Mouse (Mus musculus): Measurements from ENCODE around the gene Car10. TPM values are rescaled to one million over a fixed set of nuclear protein-coding genes. Genes with fewer than 3 reads are reported as not detected.

The Car10 gene
- total and polyA plus RNA-seq, 3 experiments = not detected

DNA sequence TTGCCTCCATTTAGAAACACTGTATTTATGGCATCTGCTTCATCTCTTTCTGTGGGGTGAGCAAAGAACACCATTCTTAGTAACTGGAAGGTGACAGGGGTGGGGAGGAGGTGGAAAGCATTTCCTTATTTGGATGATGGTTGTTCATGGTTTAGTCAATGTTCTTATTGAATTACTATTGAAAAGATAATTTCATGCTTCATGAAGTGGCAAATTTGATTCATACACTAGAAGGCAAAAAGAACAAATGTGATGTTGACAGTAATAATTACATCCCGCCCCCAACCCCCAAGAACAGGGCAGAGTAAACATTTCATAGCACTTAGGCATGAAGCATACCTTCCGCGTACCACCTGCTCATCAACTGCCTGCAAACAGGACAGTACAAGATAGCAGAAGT lies 239.9 kb downstream of the Car10 start:
- Histone ChIP-seq H3K4me1 (ENCODE audit: control insufficient read depth in 1 of 2, insufficient read depth in 2 of 2, low read length in 2 of 2) (no peaks in the 10 kb centered on the region), H3K36me3 (ENCODE audit: control insufficient read depth in 1 of 2, insufficient read depth in 2 of 2, low read length in 2 of 2) (no peaks in the 10 kb centered on the region), H3K9ac (ENCODE audit: control insufficient read depth, low read depth, low read length, poor library complexity, severe bottlenecking) (no peak overlapping the region), H3K4me3 (ENCODE audit: control insufficient read depth in 1 of 2, insufficient read depth in 1 of 2, low read depth in 2 of 2, low read length in 2 of 2) (no peak overlapping the region), H3K27me3 (ENCODE audit: control insufficient read depth in 1 of 2, insufficient read depth in 2 of 2, low read length in 2 of 2) (no peaks in the 10 kb centered on the region), H3K9me3 (replicated peaks; ENCODE audit: insufficient read depth, low read length) (no peaks in the 10 kb centered on the region), H3K27ac (ENCODE audit: control insufficient read depth, low read depth, low read length) (no peak overlapping the region), H3K79me2 (ENCODE audit: control insufficient read depth, insufficient read depth, low read length, poor library complexity) (no peaks in the 10 kb centered on the region)
- no peak for TF ChIP-seq TCF12 (IDR thresholded peaks at IDR 0.05; ENCODE audit: low read depth, low read length)
- TF ChIP-seq NRF1 (IDR thresholded peaks at IDR 0.05; ENCODE audit: insufficient read depth, low read depth, low read length, poor library complexity, severe bottlenecking) = no peak
- TF ChIP-seq NELFE (IDR thresholded peaks at IDR 0.05; ENCODE audit: low read depth, low read length) = no peak
- TF ChIP-seq TBP (IDR thresholded peaks at IDR 0.05; ENCODE audit: low read depth, low read length) = no peak
- TF ChIP-seq E2F4 (IDR thresholded peaks at IDR 0.05; ENCODE audit: borderline replicate concordance, low read depth, low read length) = no peak
- TF ChIP-seq ZKSCAN1 (IDR thresholded peaks at IDR 0.05; ENCODE audit: low read depth, low read length) = no peak
- TF ChIP-seq TAL1 (IDR thresholded peaks at IDR 0.05; ENCODE audit: low read length) = no peak
- TF ChIP-seq MYB (IDR thresholded peaks at IDR 0.05; ENCODE audit: low read depth, low read length) = no peak
- TF ChIP-seq ZMIZ1 (IDR thresholded peaks at IDR 0.05; ENCODE audit: low read depth, low read length) = no peak
- no peak for TF ChIP-seq UBTF (IDR thresholded peaks at IDR 0.05; ENCODE audit: borderline replicate concordance, insufficient read depth, low read depth, low read length)
- TF ChIP-seq ZC3H11A (IDR thresholded peaks at IDR 0.05; ENCODE audit: low read depth, low read length) = no peak
- no peak for TF ChIP-seq CHD2 (IDR thresholded peaks at IDR 0.05; ENCODE audit: low read length)
- no peak for TF ChIP-seq HCFC1 (IDR thresholded peaks at IDR 0.05; ENCODE audit: low read depth, low read length)
- TF ChIP-seq CHD1 (IDR thresholded peaks at IDR 0.05; ENCODE audit: low read depth, low read length) = no peak
- no peak for TF ChIP-seq ELF1 (IDR thresholded peaks at IDR 0.05; ENCODE audit: low read depth, low read length)
- no peak for TF ChIP-seq POLR2AphosphoS5 (IDR thresholded peaks at IDR 0.05; ENCODE audit: borderline replicate concordance, low read depth, low read length)
- no peak for TF ChIP-seq MXI1 (IDR thresholded peaks at IDR 0.05; ENCODE audit: low read depth, low read length)
- TF ChIP-seq GATA1 (IDR thresholded peaks at IDR 0.05; ENCODE audit: low read depth, low read length) = no peak
- no peak for DNase-seq (ENCODE audit: low read depth, low spot score)

GRCm38 (mm10) chr11:93343961-93344360 lies 246.1 kb downstream of the Car10 start:
- Histone ChIP-seq H3K4me3 (ENCODE audit: control insufficient read depth in 1 of 2, insufficient read depth in 1 of 2, low read depth in 2 of 2, low read length in 2 of 2) (no peak overlapping the region), H3K79me2 (ENCODE audit: control insufficient read depth, insufficient read depth, low read length, poor library complexity) (no peaks in the 10 kb centered on the region), H3K27me3 (ENCODE audit: control insufficient read depth in 1 of 2, insufficient read depth in 2 of 2, low read length in 2 of 2) (no peaks in the 10 kb centered on the region), H3K9ac (ENCODE audit: control insufficient read depth, low read depth, low read length, poor library complexity, severe bottlenecking) (no peak overlapping the region), H3K4me1 (ENCODE audit: control insufficient read depth in 1 of 2, insufficient read depth in 2 of 2, low read length in 2 of 2) (no peaks in the 10 kb centered on the region), H3K27ac (ENCODE audit: control insufficient read depth, low read depth, low read length) (no peak overlapping the region), H3K36me3 (ENCODE audit: control insufficient read depth in 1 of 2, insufficient read depth in 2 of 2, low read length in 2 of 2) (no peaks in the 10 kb centered on the region), H3K9me3 (replicated peaks; ENCODE audit: insufficient read depth, low read length) (no peaks in the 10 kb centered on the region)
- no peak for DNase-seq (ENCODE audit: low read depth, low spot score)
- TF ChIP-seq ZNF384 (IDR thresholded peaks at IDR 0.05; ENCODE audit: low read depth, low read length) (no peak), TAL1 (IDR thresholded peaks at IDR 0.05; ENCODE audit: low read length) (no peak), MXI1 (IDR thresholded peaks at IDR 0.05; ENCODE audit: low read depth, low read length) (no peak)

All from MEL (cell line).